Mouse (Mus musculus) fibroblast of lung, adult 2 months (primary cell): ENCODE data around the gene Wnt3a.

ENCODE experiments used
- DNase-seq: peaks from one replicate; pipeline ENCODE4 v3.0.0-alpha.2; 2011; ENCODE audit warnings: low read depth

The Wnt3a gene

DNA sequence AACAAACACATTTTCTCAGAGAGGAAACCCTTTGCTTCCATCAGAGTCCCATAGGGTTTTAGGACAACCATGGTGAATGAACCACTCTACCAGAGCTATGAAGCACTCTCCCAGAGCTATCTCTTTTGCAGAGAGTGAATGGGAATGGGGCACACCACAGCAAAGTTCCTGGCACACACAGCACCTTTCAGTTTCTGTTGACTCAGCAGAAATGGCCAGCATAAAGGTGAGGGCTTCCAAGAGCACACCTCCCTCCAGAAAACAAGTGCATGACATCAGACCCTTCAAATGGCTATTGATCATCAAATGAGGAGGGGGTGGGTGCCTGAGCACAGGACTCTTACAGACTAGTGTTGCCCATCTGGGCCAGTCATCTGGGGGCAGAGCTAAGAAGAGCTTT, 28.2 kb downstream of the Wnt3a start:
- no peak for DNase-seq

DNA sequence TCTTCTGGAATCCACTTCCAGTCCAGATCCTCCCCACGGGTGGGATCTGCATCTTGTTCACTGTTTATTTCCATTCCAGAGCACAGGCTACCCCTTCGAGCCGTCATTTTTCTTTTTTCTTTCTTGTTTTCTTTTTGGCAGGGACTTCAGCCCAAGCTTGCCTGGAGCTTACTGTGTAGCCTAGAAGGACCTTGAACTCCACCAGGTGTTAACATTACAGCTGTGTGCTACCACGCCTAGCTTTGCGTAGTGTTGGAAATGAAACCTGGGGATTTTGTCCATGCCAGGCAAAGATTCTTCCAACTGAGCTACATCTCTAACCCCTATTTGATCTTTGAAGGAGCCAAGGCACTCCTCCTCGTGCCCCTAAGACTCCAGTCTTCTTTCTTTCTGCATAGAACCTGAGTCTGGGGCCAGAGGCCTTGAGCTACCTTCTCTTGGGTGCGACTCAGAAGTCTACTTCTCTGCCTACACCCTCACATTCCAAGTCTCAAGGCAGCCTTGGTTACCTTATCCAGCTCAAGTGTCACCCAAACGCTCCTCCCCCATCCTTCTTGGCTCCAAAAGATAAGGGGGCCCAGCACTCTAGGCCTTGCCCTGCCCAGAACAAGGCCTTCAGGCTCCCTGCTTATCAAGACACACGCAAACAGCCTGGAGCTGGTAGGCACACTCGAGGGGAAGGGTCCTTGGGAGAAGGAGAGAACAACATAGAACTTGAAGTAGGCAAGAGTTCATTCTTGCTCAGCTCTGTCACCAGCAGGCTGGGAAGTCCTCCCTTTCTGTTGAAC, 29.7 kb downstream of the Wnt3a start:
- no peak for DNase-seq

DNA sequence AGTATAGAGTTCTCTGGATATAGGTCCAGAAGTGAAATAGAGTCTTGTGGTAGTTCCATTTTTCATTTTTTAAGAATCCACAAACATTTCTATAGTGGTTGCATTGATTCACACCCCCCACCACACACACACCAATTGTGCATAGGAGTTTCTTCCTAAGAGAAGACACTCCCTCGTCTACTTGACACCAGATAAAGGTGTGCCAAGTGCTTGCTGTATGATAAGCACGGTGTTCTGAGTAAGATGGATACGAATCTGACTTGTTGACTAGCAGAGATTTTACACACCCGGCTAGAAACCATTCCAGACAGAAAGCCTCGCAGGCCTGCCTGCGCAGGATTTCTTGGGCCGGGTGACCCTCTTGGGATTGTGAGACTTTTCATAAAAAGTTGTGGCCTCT, 30.9 kb downstream of the Wnt3a start:
- DNase-seq = no peak

DNA sequence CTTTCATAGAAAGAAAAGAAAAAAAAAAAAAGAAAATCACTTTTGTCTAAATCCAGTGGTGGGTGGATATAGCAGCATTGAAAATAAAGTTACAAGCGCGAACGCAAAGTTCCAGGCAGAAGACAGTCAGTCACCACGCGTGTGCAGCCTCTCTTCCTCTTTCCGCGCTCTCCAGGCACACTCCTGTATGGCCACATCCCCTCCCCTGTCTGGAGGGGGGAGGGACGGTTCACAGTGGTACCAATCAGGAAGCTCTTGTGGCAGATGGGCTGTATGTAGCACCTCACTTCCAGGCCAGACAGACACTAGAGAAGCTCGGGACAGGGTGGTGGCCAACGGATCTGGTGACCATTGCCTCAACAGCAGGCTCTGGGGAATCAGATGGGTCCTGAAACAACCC, 42.5 kb downstream of the Wnt3a start:
- no peak for DNase-seq

DNA sequence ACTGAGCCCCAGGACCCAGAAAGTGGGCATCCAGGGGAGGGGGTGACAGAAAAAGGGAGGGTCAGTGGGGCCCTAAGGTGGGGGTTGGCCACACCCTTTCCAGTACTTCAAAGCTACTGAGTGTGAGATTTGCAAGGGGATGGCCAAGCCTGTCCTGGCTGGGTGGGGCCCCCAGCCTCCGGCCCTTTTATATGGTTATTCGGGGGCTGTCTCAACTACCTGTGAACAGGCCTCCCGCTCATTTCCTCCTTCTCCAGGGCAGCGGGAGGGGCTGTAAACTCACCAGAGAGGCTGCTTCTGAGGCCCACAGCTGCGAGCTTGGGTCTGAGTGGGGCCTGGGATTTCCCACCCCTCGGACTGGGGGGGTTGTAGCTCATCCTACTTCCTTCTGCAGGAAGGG, 46.7 kb downstream of the Wnt3a start:
- no peak for DNase-seq

DNA sequence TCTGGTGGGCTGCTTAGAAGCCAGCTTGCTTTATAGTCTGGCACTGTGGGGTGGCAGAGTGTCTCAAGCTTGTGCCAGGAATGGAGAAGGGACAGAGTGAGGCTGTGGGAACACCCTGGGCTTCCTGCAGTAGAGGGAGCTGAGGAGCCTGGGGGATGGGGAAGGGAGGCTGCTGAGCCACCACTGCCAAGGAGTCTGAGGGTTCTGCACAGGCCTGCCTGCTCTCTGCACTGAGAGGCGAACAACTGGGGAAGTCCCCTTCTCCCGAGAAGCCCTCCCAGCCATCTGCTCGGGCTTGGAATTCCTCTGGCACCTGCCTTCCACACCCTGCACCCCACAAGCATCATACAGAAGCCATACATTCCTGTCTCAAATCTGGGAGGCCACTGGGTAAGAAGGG, 48.7 kb downstream of the Wnt3a start:
- DNase-seq = no peak

DNA sequence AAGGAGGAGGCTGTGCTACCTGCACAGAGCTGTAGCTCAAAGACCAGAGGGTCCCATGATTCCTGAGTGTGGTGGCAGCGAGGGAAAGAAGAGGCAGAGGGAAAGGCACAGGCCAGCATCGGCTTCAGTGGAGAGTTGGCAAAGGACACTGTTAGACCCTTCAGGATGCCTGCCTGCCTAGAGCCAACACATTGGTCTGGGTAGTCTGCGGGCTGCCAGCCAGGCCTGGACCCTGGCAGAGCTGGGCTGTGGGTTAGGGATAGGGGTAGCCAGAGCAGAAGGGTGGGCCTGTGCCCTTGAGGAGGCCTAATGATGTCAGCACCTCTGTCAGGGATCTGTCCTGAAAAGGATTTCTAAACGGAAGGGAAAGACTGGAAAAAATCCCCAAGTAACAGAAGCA, 50.8 kb downstream of the Wnt3a start:
- DNase-seq = no peak

DNA sequence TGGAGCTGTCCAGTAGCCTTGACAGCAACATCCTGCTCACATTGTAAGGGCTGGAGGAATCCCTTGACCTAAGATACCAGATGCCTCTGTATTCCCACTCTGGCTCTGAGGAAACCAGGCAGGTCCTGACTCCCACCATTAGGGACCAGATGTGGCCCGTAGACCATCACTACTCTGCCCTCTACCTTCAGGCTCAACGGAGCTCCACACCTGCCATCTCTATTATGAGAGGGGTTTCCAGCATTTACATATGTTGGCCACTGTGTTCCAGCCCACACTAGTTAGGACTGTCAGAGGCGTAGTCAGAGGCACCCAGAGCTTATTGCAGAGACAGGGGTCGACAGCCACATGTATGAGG, 51.1 kb downstream of the Wnt3a start:
- no peak for DNase-seq

DNA sequence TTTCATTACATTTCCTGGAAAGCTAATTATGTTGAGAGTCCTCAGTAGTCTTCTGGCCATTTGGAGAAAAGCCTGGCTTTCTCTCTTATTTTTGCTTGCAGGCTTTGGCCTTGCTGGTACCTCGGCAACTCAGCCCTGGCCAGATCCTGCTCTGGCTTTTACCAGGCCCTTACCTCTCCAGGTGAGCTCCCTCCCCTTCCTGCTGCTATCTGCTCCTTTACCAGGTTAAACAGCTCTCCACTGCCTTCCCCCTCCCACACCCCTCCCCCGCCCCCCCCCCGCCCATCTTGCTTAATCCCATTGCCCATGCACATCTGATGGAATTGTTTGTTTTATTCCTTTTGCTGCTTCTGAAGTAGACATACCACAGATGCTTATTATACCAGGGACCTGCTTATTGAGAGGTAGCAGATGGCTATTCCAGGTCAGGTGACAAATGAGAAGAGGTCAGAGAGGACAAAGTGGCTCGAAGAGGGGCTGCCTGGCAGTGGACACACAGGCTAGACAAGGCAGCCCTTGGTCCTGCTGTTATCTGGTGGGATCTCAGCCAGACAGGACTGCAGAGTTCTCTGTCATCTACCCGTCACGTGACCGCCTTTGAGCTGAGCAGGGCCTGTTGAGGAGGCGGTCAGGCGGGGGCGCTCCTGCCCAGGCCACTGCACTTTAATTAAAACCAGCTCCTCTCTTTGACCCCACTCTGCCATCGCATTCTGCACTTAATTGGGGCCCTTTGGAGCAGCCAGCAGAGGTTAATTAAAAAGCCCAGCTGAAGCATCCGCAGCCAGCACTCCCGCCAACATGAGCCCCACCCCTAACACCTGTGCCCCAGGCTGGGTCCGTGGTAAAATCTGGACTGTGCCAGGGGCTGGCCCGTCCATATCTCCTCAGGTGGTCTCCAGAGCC, 51.8 kb downstream of the Wnt3a start:
- DNase-seq = no peak

DNA sequence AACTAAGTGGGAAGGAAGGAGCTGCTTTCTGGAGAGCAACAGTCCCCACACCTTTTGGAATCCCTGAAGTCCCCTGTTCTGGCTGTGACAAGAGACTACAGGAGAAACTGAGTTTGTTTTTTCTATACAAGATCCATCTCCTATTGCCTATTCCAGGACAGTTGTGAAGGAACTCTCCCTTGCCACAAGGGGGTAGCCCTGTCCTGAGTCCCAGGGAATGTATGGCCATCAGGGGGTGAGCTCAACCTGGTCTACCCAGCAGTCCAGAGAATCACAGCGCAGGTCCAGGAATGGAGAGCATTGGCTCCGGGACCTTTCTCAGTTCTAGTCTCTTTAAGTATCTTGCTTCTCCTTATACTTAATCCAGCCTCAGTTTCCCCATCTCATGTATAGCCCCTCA, 57.8 kb downstream of the Wnt3a start:
- DNase-seq = no peak

DNA sequence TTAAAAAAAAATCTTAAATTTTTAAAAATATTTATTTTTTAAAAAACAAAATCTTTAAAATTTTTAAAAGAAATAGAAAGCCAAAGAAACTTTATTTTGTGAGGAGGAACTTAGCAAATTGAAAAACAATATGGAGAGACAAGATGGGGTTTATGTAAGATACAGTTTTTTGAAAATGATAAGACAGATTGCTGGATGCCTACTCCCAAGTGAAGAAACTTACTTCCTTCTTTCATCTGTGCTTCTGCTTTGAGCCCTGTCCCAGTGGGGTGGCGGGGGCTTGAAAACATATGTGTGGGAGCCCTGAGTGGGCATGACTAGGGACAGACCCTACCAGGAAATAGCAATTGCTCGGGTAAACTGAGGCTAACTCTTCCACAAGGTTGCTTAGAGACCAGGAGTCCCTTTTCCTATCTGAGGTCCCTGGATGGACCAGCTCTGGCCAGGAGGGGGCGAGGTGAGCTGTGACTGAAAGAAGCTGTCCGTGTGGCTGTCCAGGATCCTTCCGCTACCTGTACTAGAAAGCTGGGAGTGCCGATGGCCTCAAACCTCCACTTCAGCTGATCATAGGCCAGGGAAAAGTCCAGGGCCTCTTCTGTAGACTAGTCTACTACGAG, 60.3 kb downstream of the Wnt3a start:
- DNase-seq = no peak

DNA sequence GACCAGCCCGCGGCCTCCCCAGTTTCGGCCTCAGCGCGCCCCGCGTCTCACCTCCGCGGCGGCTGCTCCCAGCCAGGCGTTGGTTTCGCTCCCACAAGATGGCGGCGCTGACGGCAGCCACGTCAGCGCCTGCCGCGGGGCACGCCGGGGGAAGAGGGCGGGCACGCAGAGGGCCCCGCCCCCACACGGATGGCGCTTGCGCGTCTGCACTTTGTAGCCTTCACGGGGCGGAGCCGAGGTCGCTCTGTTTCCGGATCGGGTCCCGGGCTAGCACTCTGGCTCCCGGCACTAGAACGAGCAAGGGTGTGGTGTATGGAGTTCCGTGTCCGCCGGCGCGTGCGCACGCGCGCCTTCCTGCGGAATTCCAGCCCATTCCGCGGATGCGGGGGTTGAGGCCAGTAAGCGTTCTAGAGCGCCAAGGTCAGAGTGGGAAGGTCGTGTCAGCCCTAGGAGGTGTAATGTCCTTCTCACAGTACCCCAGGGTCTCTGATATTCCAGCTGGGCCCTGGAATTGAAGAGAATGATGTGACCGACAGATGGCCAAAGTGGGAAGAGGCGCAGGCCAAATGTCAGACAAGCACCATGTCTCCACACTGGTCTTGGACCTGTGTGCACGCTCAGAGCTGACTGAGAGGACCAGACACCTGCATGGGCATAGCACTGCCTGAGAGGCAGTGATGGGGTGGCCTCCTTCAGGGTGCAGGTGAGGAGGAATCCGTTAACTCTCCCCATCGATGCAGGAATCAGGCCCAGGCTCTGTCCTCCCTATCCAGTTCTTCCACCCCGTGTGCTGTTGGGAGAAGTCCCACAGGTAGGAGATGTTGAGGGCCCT, 62.2 kb downstream of the Wnt3a start, which contains the start of gene Arf1:
Gene Arf1 (minus strand): TSS at position 149 of the 832 bp plus-strand sequence.
- DNase-seq = peak; percentile 91

DNA sequence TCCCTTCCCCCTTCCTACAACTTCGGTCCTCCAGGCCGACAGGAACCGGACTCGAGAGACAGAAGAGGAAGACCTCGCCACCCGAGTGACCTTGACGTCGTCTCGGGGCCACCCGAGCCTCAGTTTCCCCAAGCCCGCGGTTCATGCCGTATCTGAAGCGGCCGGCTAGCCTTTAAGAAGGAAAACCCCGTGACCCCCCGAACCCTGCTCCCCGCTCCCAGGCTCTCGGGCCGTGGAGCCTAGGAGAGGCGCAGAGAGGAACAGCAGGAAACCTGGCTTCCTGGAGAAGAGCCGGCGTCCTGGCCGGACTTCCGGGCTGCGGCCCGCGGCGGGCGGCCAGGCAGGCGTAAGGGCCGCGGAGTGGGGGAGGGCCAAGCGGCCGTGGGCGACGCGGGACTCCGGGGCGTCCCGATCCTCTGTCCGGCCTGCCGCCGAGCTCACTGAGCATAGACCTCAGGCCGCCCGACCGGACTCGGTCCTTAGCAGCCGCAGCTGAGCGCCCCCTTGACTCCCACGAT, 62.9 kb downstream of the Wnt3a start:
- no peak for DNase-seq

DNA sequence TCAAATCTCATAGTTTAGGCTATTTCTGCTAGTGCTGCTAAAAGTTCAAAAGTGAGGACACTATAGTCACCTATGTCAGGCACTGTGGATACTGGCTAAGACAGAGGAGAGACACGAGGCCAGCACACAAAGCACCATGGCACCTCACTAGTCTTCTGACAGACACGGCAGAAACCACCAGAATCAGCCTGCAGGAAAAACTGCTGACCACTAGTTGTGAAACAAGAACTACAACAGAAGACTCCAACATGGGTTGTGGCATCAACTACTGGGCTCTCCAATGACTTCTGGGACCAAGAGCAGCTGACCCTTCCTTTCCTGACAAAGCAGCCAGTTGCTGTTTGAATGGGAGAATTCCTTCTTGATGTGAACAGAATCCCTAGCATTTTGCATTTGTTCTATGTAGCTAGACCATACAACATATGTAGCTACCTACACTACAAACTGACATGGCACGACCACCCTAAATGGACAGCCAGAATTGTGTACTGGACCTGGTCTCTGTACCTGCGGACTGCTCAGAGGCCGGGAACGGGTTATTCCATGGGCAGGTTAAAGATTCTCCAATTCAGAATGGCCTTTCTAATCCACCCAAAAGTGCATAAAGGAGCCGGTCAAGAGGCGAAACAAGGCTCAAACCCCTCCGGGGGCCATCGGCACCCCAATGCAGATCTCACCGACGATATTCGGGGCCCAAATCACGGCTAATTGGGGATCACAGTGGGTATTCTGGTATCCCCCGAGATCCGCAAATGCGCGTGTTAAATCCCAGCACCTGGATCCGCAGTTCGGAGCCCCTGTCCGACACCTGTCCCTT, 63.6 kb downstream of the Wnt3a start:
- DNase-seq = no peak

DNA sequence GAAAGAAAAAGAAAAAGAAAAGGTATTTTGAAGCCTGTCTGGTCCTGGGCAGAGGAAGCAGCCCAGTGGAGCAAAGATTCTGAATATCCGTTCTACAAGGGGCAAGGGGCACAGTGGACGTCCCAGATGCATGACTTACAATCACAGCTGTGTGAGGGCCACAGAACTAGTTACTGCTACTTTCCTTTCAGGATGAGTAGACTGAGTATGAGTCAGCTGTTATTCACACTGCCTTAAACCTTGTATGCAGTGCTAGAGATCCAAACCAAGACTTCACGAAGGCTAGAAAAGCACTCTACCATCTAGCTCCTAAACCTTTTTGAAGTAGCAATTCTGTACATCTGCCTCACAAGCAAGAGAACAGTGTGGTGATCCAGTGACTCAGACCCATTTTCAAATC, 64.3 kb downstream of the Wnt3a start:
- DNase-seq = no peak

DNA sequence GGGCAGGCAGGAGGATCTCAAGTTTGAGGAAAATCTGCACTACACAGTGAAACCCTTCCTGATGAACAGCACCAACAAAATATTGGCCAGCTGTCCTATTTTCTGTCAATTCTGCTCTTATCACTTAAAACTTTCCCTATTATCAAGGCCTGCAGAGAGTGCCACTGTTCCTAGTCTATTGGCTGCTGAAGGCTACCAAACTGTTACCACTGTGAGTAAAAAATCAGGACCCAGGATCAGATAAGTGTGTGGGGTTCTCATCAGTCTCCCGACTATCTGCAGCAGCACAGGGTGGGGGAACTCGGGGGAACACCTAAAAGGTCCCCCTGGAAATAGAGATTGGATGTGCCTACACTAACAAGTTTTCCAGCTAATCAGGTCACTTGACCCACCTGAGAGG, 65.4 kb downstream of the Wnt3a start:
- no peak for DNase-seq

DNA sequence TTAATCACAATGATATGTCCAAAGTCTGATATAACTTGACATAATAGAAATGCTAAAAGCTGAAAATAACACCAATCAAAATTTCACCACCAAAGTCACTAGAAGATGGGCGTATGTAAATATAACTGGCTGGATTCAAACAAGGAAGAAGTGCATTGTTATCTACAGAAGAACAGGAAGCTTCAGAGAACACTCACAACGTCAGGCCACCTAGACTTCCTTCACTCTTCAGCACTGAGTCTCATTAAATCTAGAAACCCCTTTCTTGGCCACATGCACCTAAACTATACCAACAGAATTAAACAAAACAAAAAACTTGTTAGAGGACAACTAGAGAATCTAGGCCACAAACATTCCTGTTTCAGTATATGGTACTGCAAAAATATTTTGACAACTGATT, 66.1 kb downstream of the Wnt3a start:
- no peak for DNase-seq

DNA sequence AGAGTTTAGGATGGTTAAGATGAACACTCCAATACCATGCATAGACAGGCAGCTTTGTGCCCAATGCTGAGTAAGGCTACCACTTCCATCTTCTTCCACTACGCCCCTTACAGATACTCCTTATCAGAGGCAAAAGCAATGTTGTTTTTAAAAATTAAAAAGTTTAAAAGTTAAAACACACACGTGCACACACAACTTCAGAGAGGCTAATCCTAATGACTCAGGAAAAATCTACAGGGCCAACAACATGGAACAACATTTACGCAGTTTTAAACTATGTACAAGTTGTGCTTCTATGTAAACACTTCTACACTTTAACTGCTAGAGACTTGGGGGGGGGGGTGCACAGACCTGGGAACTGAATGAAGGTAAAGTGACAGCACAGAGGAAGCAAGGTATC, 66.5 kb downstream of the Wnt3a start:
- DNase-seq = no peak

DNA sequence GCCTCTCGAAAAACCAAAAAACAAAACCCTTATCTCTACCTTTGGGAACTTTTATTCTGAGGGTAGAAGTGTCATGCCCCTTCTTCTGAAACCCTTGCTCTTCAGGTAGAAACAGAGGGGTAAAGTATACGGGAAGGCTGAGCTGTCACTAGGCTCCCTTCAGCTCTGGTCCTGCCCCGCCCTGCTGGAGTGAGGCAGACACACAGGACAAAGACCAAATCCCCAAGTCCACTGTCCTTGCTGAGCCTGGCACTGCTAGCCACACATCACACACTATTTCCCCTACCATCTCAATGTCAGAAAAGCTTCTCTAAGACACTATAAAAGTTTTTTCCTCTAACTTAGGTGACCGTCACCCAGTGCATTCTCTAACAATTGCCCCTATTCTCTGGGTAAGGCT, 68.2 kb downstream of the Wnt3a start:
- DNase-seq = no peak

DNA sequence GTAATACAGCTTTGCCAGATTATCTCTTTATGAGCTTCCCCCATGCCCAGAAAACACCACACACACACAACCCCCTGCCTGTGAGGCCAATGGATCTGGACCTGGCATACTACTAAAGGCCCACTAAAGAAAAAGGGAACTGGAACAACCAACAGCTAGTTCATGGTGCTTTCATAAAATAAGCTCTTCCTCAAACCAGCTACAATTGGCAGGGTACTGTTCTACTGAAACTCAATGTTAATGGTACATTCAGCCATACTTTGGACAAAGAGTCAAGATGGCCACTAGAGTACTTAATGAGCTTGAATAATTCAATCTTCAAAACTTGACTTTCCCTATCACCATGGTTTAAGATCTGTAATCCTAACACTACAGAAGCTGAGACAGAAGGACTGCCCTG, 68.9 kb downstream of the Wnt3a start:
- no peak for DNase-seq

DNA sequence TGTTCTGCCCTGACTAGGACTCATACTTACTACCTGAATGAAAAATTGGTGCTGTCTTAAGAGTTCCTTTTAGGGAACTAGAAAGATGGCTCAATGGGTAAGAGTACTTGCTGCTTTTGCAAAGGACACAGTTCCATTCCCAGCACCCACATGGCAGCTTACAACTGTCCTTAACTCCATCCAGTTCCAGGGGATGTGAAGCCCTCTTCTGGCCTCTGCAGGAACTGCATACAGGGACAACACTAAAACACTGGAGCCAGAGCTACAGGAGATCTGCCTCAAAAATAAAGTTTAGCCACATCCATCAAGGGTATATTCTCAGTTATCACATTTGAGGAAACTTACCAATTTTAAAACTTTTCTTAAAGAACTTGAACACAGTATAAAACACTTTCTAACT, 71.5 kb downstream of the Wnt3a start:
- no peak for DNase-seq
